Mouse (Mus musculus): Measurements from ENCODE around the gene Letm1.

DNA sequence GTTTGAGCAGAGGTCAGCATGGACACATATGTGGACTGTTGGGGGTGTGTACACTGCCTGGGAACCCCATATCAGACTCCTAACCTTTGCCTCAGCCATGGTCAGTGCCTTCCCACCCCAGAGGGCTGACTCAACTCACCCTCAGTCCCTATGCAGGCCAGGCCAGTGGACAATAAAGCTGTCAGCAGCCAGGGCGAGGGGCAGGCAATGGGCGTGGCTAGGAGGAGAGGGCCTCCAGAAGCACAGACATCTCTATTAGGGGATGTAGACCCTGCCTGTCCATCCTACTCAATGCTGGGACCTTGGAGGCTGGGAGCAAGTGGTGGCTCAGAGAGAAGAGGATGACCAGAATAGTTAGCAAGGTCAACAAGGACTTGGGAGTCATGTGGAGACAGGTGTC, 67.4 kb downstream of the Letm1 start:
- no peak for TF ChIP-seq CTCF (IDR thresholded peaks at IDR 0.05; ENCODE audit: control insufficient read depth, insufficient read depth, insufficient read length)
- no peak for TF ChIP-seq USF1 (IDR thresholded peaks at IDR 0.05; ENCODE audit: low read depth)
- no peak for TF ChIP-seq CEBPB (IDR thresholded peaks at IDR 0.05; ENCODE audit: low read depth)
- no peak for TF ChIP-seq MYOD1 (IDR thresholded peaks at IDR 0.05; ENCODE audit: control insufficient read depth, insufficient read length, low read depth)
- no peak for TF ChIP-seq MYOG (IDR thresholded peaks at IDR 0.05; ENCODE audit: control insufficient read depth, extremely low read depth, insufficient read length)

All from C2C12 (cell line).